In the genomic region with DNA sequence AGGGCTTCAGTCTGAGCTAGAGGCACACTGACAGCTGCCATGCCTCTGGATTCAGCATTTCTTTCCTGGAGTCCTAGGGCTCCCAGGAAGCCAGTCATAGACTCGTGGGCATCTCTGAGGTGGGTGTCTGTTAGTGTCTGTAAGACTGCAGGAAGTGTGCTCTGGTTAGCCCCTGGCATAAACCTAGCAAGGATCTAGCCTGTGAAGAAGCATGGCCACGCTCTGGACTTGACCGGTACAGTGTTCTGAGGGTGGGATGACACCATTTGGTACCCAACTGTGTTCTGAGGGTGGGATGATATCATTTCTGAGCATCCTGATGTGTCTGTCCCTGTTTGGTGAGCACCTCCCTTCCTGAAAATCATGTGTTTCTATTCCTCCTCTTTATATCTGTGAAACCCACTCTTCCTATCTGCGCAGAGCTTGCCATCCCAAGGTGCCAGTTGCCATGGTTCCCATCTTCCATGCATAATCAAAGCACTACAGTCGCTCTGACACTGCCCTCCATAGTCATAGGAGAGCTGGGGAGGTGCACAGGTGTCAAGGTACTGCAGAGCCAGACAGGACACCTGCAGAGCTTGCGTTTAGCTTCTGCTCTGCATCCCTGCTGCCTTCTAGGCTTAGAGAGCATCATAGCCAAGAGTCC, we compare ENCODE assay signal across 19 mouse cellular contexts. TPM values are rescaled to one million over a fixed set of nuclear protein-coding genes. Genes with fewer than 3 reads are reported as not detected.
A peak's percentile ranks its signal among the peaks of the same experiment; 100 is the strongest.
DNase-seq lines count a peak whose midpoint lies in the region; ATAC-seq and TF ChIP-seq lines count a peak whose summit lies in the region.
"Had no signal": no experiment of that assay in that cellular context is flagged by ENCODE, and none has a peak within 500 bp of the region (broad histone marks: within the 10 kb centered on the region; RNA-seq: fewer than 3 reads in every experiment).

No protein-coding gene starts in this region.

- peaks cover 100% of the 10 kb centered on the region for H3K79me2 ChIP-seq in macrophage (ENCODE audit: inconsistent target)

- no peaks in the 10 kb centered on the region for H3K36me3 ChIP-seq in forebrain, postnatal 0 days (ENCODE audit: insufficient read depth)
- H3K36me3 ChIP-seq in forebrain, embryonic 10.5 days (replicated peaks): no peaks in the 10 kb centered on the region
- peaks cover 100% of the 10 kb centered on the region for H3K36me3 ChIP-seq in megakaryocyte, embryonic 14.5 days (replicated peaks; ENCODE audit: low read length)
- H3K36me3 ChIP-seq in macrophage (ENCODE audit: inconsistent target): peaks cover 15% of the 10 kb centered on the region; the same call in 1 of the 2 replicates
- H3K36me3 ChIP-seq: embryonic facial prominence, embryonic 15.5 days; neural tube, embryonic 13.5 days; stomach, embryonic 15.5 days had no signal

- no peak overlapping the region for H3K9ac ChIP-seq in forebrain, postnatal 0 days
- H3K9ac ChIP-seq: embryonic facial prominence, embryonic 15.5 days; liver, postnatal 0 days; neural tube, embryonic 13.5 days; stomach, embryonic 15.5 days had no signal

- no peak overlapping the region for H3K4me3 ChIP-seq in forebrain, postnatal 0 days (ENCODE audit: low read depth, low read length)
- H3K4me3 ChIP-seq in forebrain, embryonic 10.5 days: no peak overlapping the region
- H3K4me3 ChIP-seq in megakaryocyte, embryonic 14.5 days (replicated peaks): peak overlapping the region; percentile 82
- H3K4me3 ChIP-seq in bone marrow macrophage, adult 2 months (ENCODE audit: insufficient read depth, low read length): peak overlapping the region; percentile 42; the same call in 1 of the 2 replicates
- H3K4me3 ChIP-seq in macrophage (ENCODE audit: inconsistent target): no peak overlapping the region
- H3K4me3 ChIP-seq: embryonic facial prominence, embryonic 15.5 days; neural tube, embryonic 13.5 days; stomach, embryonic 15.5 days had no signal

- intact Hi-C loops in heart, postnatal 10 days (cut with DNase I): no loop called here

- H3K4me1 ChIP-seq in forebrain, postnatal 0 days (ENCODE audit: insufficient read depth): 0 out of 2 replicates have a peak, but pooled peaks cover 4% of the 10 kb centered on the region
- no peaks in the 10 kb centered on the region for H3K4me1 ChIP-seq in forebrain, embryonic 10.5 days
- peaks cover 100% of the 10 kb centered on the region for H3K4me1 ChIP-seq in megakaryocyte, embryonic 14.5 days
- H3K4me1 ChIP-seq in bone marrow macrophage, adult 2 months (ENCODE audit: control insufficient read depth, insufficient read depth, low read length): peaks cover 52% of the 10 kb centered on the region
- H3K4me1 ChIP-seq: embryonic facial prominence, embryonic 15.5 days; neural tube, embryonic 13.5 days; stomach, embryonic 15.5 days had no signal

- no peak overlapping the region for H3K27ac ChIP-seq in forebrain, postnatal 0 days (ENCODE audit: low read depth, low read length)
- no peak overlapping the region for H3K27ac ChIP-seq in forebrain, embryonic 10.5 days
- H3K27ac ChIP-seq in bone marrow macrophage, adult 2 months (ENCODE audit: insufficient read depth, low read depth, low read length): peak overlapping the region; percentile 70
- H3K27ac ChIP-seq in macrophage: peak overlapping the region; percentile 86
- H3K27ac ChIP-seq: embryonic facial prominence, embryonic 15.5 days; neural tube, embryonic 13.5 days; stomach, embryonic 15.5 days had no signal

- peak; percentile 61 for DNase-seq in forebrain, postnatal 0 days
- no peak for DNase-seq in forebrain, embryonic 10.5 days (ENCODE audit: extremely low spot score, low spot score)
- no peak for DNase-seq in kidney, postnatal 4 days
- DNase-seq in heart, postnatal 10 days: no peak
- DNase-seq: adrenal gland, postnatal 25 days; cerebellum, postnatal 10 days; gastrocnemius, postnatal 25 days; kidney, adult 9 months; kidney, postnatal 36 days; liver; liver, postnatal 0 days; thymus, adult 2 months had no signal

- H3K4me2 ChIP-seq in forebrain, postnatal 0 days (ENCODE audit: low read depth): no peak overlapping the region
- H3K4me2 ChIP-seq: embryonic facial prominence, embryonic 15.5 days; neural tube, embryonic 13.5 days; stomach, embryonic 15.5 days had no signal

- no peak for TF ChIP-seq CTCF in forebrain, postnatal 0 days (IDR thresholded peaks at IDR 0.05; ENCODE audit: low read depth)
- TF ChIP-seq CTCF in bone marrow macrophage, adult 2 months (IDR thresholded peaks at IDR 0.05; ENCODE audit: low read depth, low read length): no peak

- TF ChIP-seq POLR2A in bone marrow macrophage, adult 2 months (IDR thresholded peaks at IDR 0.05; ENCODE audit: borderline replicate concordance, low read depth, low read length): no peak

- peak; percentile 93 for ATAC-seq in forebrain, postnatal 0 days
- ATAC-seq in megakaryocyte, adult 5-6 weeks (ENCODE audit: poor library complexity, severe bottlenecking): no peak
- ATAC-seq: liver, postnatal 0 days had no signal

- 69% methylated on average over 6 of the region's 6 CpGs for WGBS in forebrain, postnatal 0 days
- WGBS in forebrain, embryonic 10.5 days: 86% methylated on average over 6 of the region's 6 CpGs
- WGBS in macrophage (ENCODE audit: missing documents): 82% methylated on average over 6 of the region's 6 CpGs

- no peaks in the 10 kb centered on the region for H3K27me3 ChIP-seq in forebrain, postnatal 0 days (ENCODE audit: insufficient read depth, low read length)
- H3K27me3 ChIP-seq in forebrain, embryonic 10.5 days (ENCODE audit: poor library complexity, severe bottlenecking): no peaks in the 10 kb centered on the region
- no peaks in the 10 kb centered on the region for H3K27me3 ChIP-seq in megakaryocyte, embryonic 14.5 days (replicated peaks)
- H3K27me3 ChIP-seq: embryonic facial prominence, embryonic 15.5 days; neural tube, embryonic 13.5 days; stomach, embryonic 15.5 days had no signal

- H3K9me3 ChIP-seq in forebrain, postnatal 0 days (ENCODE audit: low read length): no peaks in the 10 kb centered on the region
- no peaks in the 10 kb centered on the region for H3K9me3 ChIP-seq in forebrain, embryonic 10.5 days
- H3K9me3 ChIP-seq in megakaryocyte, embryonic 14.5 days: no peaks in the 10 kb centered on the region
- H3K9me3 ChIP-seq: embryonic facial prominence, embryonic 15.5 days; neural tube, embryonic 13.5 days; stomach, embryonic 15.5 days had no signal

RNA-seq across cellular contexts. Expression of a gene that starts 20.9 kb away (rescaled TPM):
- total RNA-seq in forebrain, postnatal 0 days (2014; rRNA removed): 2.6 and 4.5 TPM in 2 replicates
- polyA plus RNA-seq in forebrain, postnatal 0 days (2015; fragmentation: Nextera tagmentation; extraction: Ambion mirVana): 0.88 and 1.6 TPM in 2 replicates
- polyA plus RNA-seq in forebrain, embryonic 10.5 days (2016; fragmentation: Nextera tagmentation; extraction: Ambion mirVana): 2.1 and 2.3 TPM in 2 replicates
- 33.3 and 55.7 TPM in 2 replicates for polyA plus RNA-seq in megakaryocyte, embryonic 14.5 days (2012; ENCODE audit: insufficient read depth, low replicate concordance)
- 87.8 and 90.2 TPM in 2 replicates for total RNA-seq in megakaryocyte, adult 5-6 weeks (2015)
- 157 and 178 TPM in 2 replicates for total RNA-seq in megakaryocyte, adult 5-6 weeks (2017)
- polyA plus RNA-seq in bone marrow macrophage, adult 2 months (2012; ENCODE audit: insufficient read depth, insufficient read length, missing spikeins): 182 and 184 TPM in 2 replicates
- total RNA-seq in macrophage (2018; cell fraction: chromatin; rRNA removed): 1,000 to 10,000 TPM in 18 of 26 experiments, 100 to 1,000 TPM in 8; 824 to 3,159 (median 1,302) TPM
- total RNA-seq in macrophage (2018; cell fraction: cytosol; rRNA removed): 100 to 1,000 TPM; 254 to 524 (median 295) TPM
- 1,000 to 10,000 TPM in 13 of 26 experiments, 100 to 1,000 TPM in 13; 380 to 1,577 (median 999) TPM for total RNA-seq in macrophage (2018; cell fraction: nucleus; rRNA removed)
- 133 to 298 TPM (median 216 TPM) in 3 replicates for polyA plus RNA-seq in macrophage (2018)
- 10 to 100 TPM; 17.6 to 22.0 TPM for total RNA-seq in heart, postnatal 10 days (2021)

Comparison
In these comparisons a context has a peak if more than half of its experiments do, and no peak if none do; other contexts are left out.
1. H3K27ac ChIP-seq: peak in bone marrow macrophage, adult 2 months (single experiment) and macrophage (single experiment); none in forebrain, postnatal 0 days (single experiment) and forebrain, embryonic 10.5 days (single experiment).
2. H3K4me3 ChIP-seq: peak in megakaryocyte, embryonic 14.5 days (single experiment) and bone marrow macrophage, adult 2 months (single experiment); none in forebrain, postnatal 0 days (single experiment), forebrain, embryonic 10.5 days (single experiment) and macrophage (single experiment).
3. RNA of a gene that starts 20.9 kb away (polyA plus RNA-seq): 133 to 298 TPM in macrophage, 182 to 184 TPM in bone marrow macrophage, adult 2 months and 33.3 to 55.7 TPM in megakaryocyte, embryonic 14.5 days; 2.1 to 2.3 TPM in forebrain, embryonic 10.5 days and 0.88 to 1.6 TPM in forebrain, postnatal 0 days; every median in the first group is over 10 times any median in the second.